Mouse (Mus musculus): ENCODE measurements around the gene Cyp27b1.

DNA sequence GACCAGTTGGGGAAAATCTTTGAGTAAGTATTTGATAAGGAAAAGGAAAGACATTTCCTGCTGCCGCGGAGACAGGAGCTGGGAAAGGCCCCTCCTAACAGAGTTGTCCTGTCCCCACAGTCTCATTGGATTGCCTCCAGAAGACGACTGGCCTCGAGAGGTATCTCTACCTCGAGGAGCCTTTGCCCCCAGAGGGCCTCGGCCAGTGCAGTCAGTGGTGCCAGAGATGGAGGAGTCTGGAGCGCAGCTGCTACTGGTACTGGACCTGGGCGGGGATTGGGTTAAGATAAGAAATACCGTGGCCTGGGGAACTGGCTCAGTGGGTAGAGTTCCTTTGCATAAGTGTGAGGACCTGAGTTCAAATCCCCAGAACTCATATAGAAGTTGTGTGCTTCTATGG, 17.9 kb downstream of the Cyp27b1 start:
- TF ChIP-seq POLR2A (IDR thresholded peaks at IDR 0.05; ENCODE audit: borderline replicate concordance, insufficient read depth, low read length) (no peak), CTCF (IDR thresholded peaks at IDR 0.05; ENCODE audit: borderline replicate concordance, insufficient read depth, low read depth, low read length) (no peak)
